Mouse (Mus musculus) heart, embryonic 12.5 days (tissue): ENCODE data around the gene Cfap157. TPM values are rescaled to one million over a fixed set of nuclear protein-coding genes. Genes with fewer than 3 reads are reported as not detected.

Experiments
- ATAC-seq: fragments of 200-750 bp; cut with Nextera tagmentation; 2 replicates; pipeline ENCODE4 v1.8.0; 2017; ENCODE audit warnings: moderate TSS enrichment, moderate library complexity; ENCODE audit not compliant: insufficient number of reproducible peaks, low FRiP score
- H3K27ac ChIP-seq: fragments of 300-500 bp; sonication (generic); 2 replicates; pipeline ENCODE4 v1.5.1; 2016; ENCODE audit warnings: mild to moderate bottlenecking, moderate library complexity; ENCODE audit not compliant: poor library complexity, severe bottlenecking
- H3K27me3 ChIP-seq: fragments of 300-500 bp; sonication (generic); replicated peaks from 2 replicates; pipeline ENCODE4 v1.6.1; 2016; ENCODE audit warnings: mild to moderate bottlenecking, moderate library complexity
- H3K36me3 ChIP-seq: fragments of 300-500 bp; sonication (generic); 2 replicates; pipeline ENCODE4 v1.6.1; 2016; ENCODE audit warnings: mild to moderate bottlenecking, moderate library complexity
- H3K4me1 ChIP-seq: fragments of 300-500 bp; sonication (generic); replicated peaks from 2 replicates; pipeline ENCODE4 v1.6.1; 2016; ENCODE audit warnings: mild to moderate bottlenecking
- H3K4me2 ChIP-seq: fragments of 300-500 bp; sonication (generic); 2 replicates; pipeline ENCODE4 v1.6.1; 2016; ENCODE audit warnings: mild to moderate bottlenecking, moderate library complexity
- H3K4me3 ChIP-seq: fragments of 300-500 bp; sonication (generic); 2 replicates; pipeline ENCODE4 v1.5.1; 2016; ENCODE audit warnings: mild to moderate bottlenecking
- H3K9ac ChIP-seq: fragments of 300-500 bp; sonication (generic); 2 replicates; pipeline ENCODE4 v1.6.1; 2016; ENCODE audit warnings: mild to moderate bottlenecking, moderate library complexity
- H3K9me3 ChIP-seq: fragments of 300-500 bp; sonication (generic); replicated peaks from 2 replicates; pipeline ENCODE4 v1.6.1; 2016; ENCODE audit warnings: mild to moderate bottlenecking, moderate library complexity
- WGBS: fragments of 180-500 bp; shearing (Covaris S2); methylation state at CpG from one replicate; pipeline ENCODE4 v1.1.7; 2016; 5-methylcytosine and 5-hydroxymethylcytosine counted together
- polyA plus RNA-seq: library from polyadenylated mRNA; unstranded; fragments of >200 nt; fragmentation: Nextera tagmentation; extraction: Ambion mirVana; gene quantifications from 2 replicates; pipeline ENCODE4 v1.2.1, GENCODE M21; 2016

The Cfap157 gene
- polyA plus RNA-seq, 1 experiment from 2014 or later: 0.98 TPM

DNA sequence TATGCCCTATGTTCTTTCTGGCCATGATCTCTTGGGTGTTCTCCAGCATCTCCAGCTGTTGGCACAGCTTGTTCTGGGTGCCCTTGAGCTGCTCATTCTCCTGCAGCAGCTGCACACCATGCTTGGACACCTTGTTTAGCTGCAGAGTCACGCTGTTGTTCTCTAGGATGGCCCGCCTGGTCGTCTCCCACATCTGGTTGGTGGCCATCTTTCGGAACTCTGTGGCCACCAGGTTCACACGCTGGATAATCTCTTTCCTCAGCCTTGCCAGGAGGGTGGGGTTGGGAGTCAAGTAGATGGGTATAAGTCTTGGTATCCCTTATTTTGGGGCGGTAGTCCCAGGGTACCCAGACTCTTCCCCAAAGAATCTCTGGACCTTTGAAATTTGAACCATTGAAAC lies 4.5 kb downstream of the Cfap157 start:
- 81% methylated on average over 6 of the region's 6 CpGs for WGBS
- ATAC-seq: no peak
- Histone ChIP-seq H3K9me3 (no peaks in the 10 kb centered on the region), H3K27me3 (peaks cover 6% of the 10 kb centered on the region; the same call in 1 of the 2 replicates), H3K4me3 (no peak overlapping the region), H3K4me2 (no peak overlapping the region), H3K4me1 (peaks cover 18% of the 10 kb centered on the region), H3K27ac (no peak overlapping the region), H3K9ac (no peak overlapping the region), H3K36me3 (no peaks in the 10 kb centered on the region)

DNA sequence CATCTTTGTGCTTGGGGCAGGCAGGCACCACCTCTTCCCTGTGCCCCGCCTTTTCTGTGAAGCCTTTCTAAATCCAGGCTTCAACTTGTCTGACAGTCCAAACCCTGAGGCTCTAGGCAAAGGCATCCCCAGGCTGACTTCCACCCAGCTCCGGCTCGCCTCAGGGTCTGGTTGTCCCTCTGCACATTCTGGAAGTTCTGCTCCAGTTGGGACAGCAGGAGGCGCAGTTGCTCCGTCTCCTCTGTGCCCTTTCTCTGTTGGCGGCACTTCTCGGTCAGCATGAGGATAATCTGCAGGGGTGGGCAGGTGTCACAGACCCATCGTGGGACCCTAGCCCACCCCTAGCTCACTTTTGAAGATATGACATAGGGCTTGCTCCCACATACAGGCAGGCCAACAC lies 5.1 kb downstream of the Cfap157 start:
- Histone ChIP-seq H3K9me3 (no peaks in the 10 kb centered on the region), H3K4me1 (peaks cover 16% of the 10 kb centered on the region), H3K36me3 (no peaks in the 10 kb centered on the region), H3K27ac (no peak overlapping the region), H3K27me3 (peaks cover 6% of the 10 kb centered on the region; the same call in 1 of the 2 replicates), H3K9ac (no peak overlapping the region), H3K4me3 (no peak overlapping the region), H3K4me2 (no peak overlapping the region)
- WGBS: 14% methylated on average over 8 of the region's 8 CpGs
- no peak for ATAC-seq

GRCm38 (mm10) chr2:32778081-32778480 lies 6.1 kb downstream of the Cfap157 start:
- no peak overlapping the region for H3K4me3 ChIP-seq
- no peak overlapping the region for H3K4me2 ChIP-seq
- peaks cover 6% of the 10 kb centered on the region; the same call in 1 of the 2 replicates for H3K27me3 ChIP-seq
- no peaks in the 10 kb centered on the region for H3K36me3 ChIP-seq
- no peak overlapping the region for H3K9ac ChIP-seq
- H3K27ac ChIP-seq: no peak overlapping the region
- no peak for ATAC-seq
- H3K4me1 ChIP-seq: peaks cover 12% of the 10 kb centered on the region
- 90% methylated on average over 6 of the region's 6 CpGs for WGBS
- H3K9me3 ChIP-seq: no peaks in the 10 kb centered on the region

- H3K9me3 ChIP-seq: no peaks in the 10 kb centered on the region
- H3K4me2 ChIP-seq: peak overlapping the region; percentile 85
- peak overlapping the region; percentile 58 for H3K9ac ChIP-seq
- H3K4me1 ChIP-seq: peaks cover 20% of the 10 kb centered on the region
- no peak overlapping the region for H3K27ac ChIP-seq
- peaks cover 6% of the 10 kb centered on the region; the same call in 1 of the 2 replicates for H3K27me3 ChIP-seq
- 28% methylated on average over 22 of the region's 22 CpGs for WGBS
- peak overlapping the region; percentile 63 for H3K4me3 ChIP-seq
- no peaks in the 10 kb centered on the region for H3K36me3 ChIP-seq
- no peak for ATAC-seq
Measured at GRCm38 (mm10) chr2:32776192-32776591, 8.0 kb downstream of the Cfap157 start.

DNA sequence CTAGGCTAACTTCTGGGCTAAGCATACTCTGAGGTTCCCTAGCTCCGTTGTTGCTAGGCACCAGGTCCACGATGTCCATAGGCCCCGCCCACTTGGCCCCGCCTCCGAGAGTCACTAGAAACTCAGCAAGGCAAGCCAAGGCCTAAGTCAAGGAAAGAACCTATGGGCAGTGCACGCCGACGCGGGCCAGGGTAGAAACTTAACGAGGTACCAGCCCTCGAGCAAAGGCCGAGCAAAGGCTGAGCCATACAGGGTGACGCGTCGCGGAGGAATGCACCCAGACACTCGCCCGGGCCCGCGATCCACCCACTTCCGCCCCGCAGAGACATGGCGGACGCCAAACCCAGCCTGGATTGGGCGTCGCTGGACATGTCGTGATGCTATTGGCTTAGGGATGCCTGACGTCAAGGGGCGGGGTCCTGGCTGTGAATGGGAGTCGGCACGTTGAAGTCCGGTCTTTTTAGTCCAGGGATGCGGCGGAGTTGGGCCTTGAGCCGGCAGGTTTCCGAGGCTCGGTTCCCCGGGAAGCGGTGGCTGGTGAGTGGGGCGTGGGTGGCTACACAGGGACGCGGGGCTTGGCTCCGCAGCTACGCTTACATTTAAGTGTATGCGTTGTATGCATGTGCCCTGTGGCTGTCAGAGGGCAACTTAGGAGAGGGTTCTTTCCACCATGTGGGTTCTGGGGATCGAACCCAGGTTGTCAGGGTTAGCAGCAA lies 8.7 kb downstream of the Cfap157 start, which contains the start of the genes Ttc16 and Ptrh1:
Ttc16 (minus strand) TSS at position 275 of the 716 bp plus-strand sequence.
Ptrh1 (plus strand) TSS at position 428 of the 716 bp plus-strand sequence.
- Histone ChIP-seq H3K27ac (no peak within 1 kb of the TSS), H3K27me3 (peaks cover 6% of the 10 kb centered on the region; the same call in 1 of the 2 replicates), H3K4me3 (peak within 1 kb of the TSS; percentile 63), H3K4me2 (peak within 1 kb of the TSS; percentile 85), H3K9me3 (no peaks in the 10 kb centered on the region), H3K36me3 (no peaks in the 10 kb centered on the region), H3K9ac (peak within 1 kb of the TSS; percentile 58), H3K4me1 (peaks cover 20% of the 10 kb centered on the region)
- under 1% methylated on average over 46 of the region's 46 CpGs for WGBS
- peak; percentile 95 for ATAC-seq

GRCm38 (mm10) chr2:32772626-32773279 lies 11.5 kb downstream of the Cfap157 start:
- H3K4me3 ChIP-seq: no peak overlapping the region
- no peak overlapping the region for H3K4me2 ChIP-seq
- H3K27ac ChIP-seq: no peak overlapping the region
- H3K36me3 ChIP-seq: no peaks in the 10 kb centered on the region
- peaks cover 6% of the 10 kb centered on the region; the same call in 1 of the 2 replicates for H3K27me3 ChIP-seq
- no peak overlapping the region for H3K9ac ChIP-seq
- no peak for ATAC-seq
- WGBS: 81% methylated on average over 8 of the region's 8 CpGs
- H3K4me1 ChIP-seq: peaks cover 20% of the 10 kb centered on the region
- no peaks in the 10 kb centered on the region for H3K9me3 ChIP-seq

GRCm38 (mm10) chr2:32771886-32772285 lies 12.3 kb downstream of the Cfap157 start:
- no peak overlapping the region for H3K27ac ChIP-seq
- H3K4me1 ChIP-seq: peaks cover 20% of the 10 kb centered on the region
- ATAC-seq: no peak
- 19% methylated on average over 12 of the region's 12 CpGs for WGBS
- H3K27me3 ChIP-seq: peaks cover 3% of the 10 kb centered on the region; the same call in 1 of the 2 replicates
- no peak overlapping the region for H3K4me3 ChIP-seq
- H3K9ac ChIP-seq: no peak overlapping the region
- no peaks in the 10 kb centered on the region for H3K9me3 ChIP-seq
- no peak overlapping the region for H3K4me2 ChIP-seq
- H3K36me3 ChIP-seq: no peaks in the 10 kb centered on the region

DNA sequence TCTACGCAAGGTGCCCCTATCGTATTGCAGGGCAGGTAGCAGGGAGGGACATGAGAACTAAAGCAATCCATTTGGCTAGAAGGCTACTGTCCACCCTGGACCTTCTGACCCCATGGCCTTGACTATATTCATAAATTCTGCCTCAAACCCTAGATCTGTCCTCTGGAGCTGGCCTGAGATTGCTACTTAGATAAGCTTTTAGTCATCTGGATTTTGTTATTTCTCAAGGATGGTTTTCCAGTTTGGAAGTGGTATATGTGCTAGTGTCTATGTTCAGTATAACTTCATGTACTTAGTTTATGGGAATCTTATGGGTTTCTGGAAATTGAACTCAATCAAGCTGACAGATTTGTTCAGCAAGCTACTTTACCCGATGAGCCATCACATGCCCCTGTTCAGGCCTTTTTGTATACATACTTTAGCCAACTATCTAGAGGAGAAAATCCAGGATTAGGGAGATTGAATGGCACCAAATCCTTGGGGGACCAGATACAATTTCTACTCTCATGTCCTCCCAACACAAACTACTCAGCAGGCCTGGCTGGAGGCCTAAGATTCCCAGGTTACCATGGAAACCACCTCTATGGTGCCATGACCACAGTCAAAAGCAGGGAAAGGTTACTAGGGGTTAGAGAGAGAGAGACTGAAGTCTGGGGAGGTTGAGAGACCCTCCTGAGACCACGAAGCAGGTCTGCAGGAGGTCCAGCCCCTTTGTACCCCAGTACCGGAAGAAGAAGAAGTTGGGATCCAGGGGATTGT lies 14.7 kb downstream of the Cfap157 start:
- H3K4me1 ChIP-seq: peaks cover 8% of the 10 kb centered on the region
- 83% methylated on average over 5 of the region's 5 CpGs for WGBS

GRCm38 (mm10) chr2:32768661-32769285 lies 15.5 kb downstream of the Cfap157 start:
- Histone ChIP-seq H3K27me3 (no peaks in the 10 kb centered on the region), H3K4me2 (no peak overlapping the region), H3K4me3 (no peak overlapping the region), H3K9me3 (no peaks in the 10 kb centered on the region), H3K9ac (no peak overlapping the region), H3K27ac (no peak overlapping the region), H3K36me3 (no peaks in the 10 kb centered on the region), H3K4me1 (peaks cover 8% of the 10 kb centered on the region)
- ATAC-seq: no peak
- 44% methylated on average over 19 of the region's 19 CpGs for WGBS

More for the DNA sequence above, 14.7 kb downstream of the Cfap157 start:
- no peak for ATAC-seq
- Histone ChIP-seq H3K27ac (no peak overlapping the region), H3K9me3 (no peaks in the 10 kb centered on the region), H3K9ac (no peak overlapping the region), H3K4me3 (no peak overlapping the region), H3K27me3 (no peaks in the 10 kb centered on the region), H3K4me2 (no peak overlapping the region), H3K36me3 (no peaks in the 10 kb centered on the region)

- H3K9me3 ChIP-seq: no peaks in the 10 kb centered on the region
- H3K27me3 ChIP-seq: no peaks in the 10 kb centered on the region
- H3K4me3 ChIP-seq: no peak overlapping the region
- H3K9ac ChIP-seq: no peak overlapping the region
- no peak overlapping the region for H3K27ac ChIP-seq
- peaks cover 12% of the 10 kb centered on the region; the same call in 1 of the 2 replicates for H3K36me3 ChIP-seq
- no peak overlapping the region for H3K4me2 ChIP-seq
- WGBS: 72% methylated on average over 12 of the region's 12 CpGs
- peaks cover 8% of the 10 kb centered on the region for H3K4me1 ChIP-seq
- ATAC-seq: no peak
Measured at GRCm38 (mm10) chr2:32767241-32767640, 17.0 kb downstream of the Cfap157 start.
